Mouse (Mus musculus): ENCODE results near the gene Tshz2. TPM values are rescaled to one million over a fixed set of nuclear protein-coding genes. Genes with fewer than 3 reads are reported as not detected.
A peak's percentile ranks its signal among the peaks of the same experiment; 100 is the strongest.
"Not testable (repeated sequence)": the region's sequence is repeated elsewhere in the genome, so short reads cannot be mapped to it uniquely, and the experiment has no call there.

Gene Tshz2
- 10 to 100 TPM; 26.7 to 41.8 TPM for total RNA-seq (2021)

GRCm38 (mm10) chr2:169632338-169633151 lies at the start of gene Tshz2:
Gene Tshz2 (plus strand): TSS chr2:169633013.
- peak in 1 of 2 experiments; percentile 11 for DNase-seq (ENCODE audit: extremely low spot score in 1 of 2, low spot score in 1 of 2)

- DNase-seq (ENCODE audit: extremely low spot score in 1 of 2, low spot score in 1 of 2), result no peak
Measured at GRCm38 (mm10) chr2:169583476-169583875, 49.3 kb upstream of the Tshz2 start.

- no peak for DNase-seq (ENCODE audit: extremely low spot score in 1 of 2, low spot score in 1 of 2)
Measured at GRCm38 (mm10) chr2:169584745-169585456, 47.9 kb upstream of the Tshz2 start.

GRCm38 (mm10) chr2:169585631-169586285 lies 47.1 kb upstream of the Tshz2 start:
- DNase-seq (ENCODE audit: extremely low spot score in 1 of 2, low spot score in 1 of 2), result no peak

GRCm38 (mm10) chr2:169586688-169587087 lies 46.1 kb upstream of the Tshz2 start:
- DNase-seq (ENCODE audit: extremely low spot score in 1 of 2, low spot score in 1 of 2), result no peak

- DNase-seq (ENCODE audit: extremely low spot score in 1 of 2, low spot score in 1 of 2), result not testable (repeated sequence)
Measured at GRCm38 (mm10) chr2:169587645-169588044, 45.2 kb upstream of the Tshz2 start, which contains the start of gene Gm11011. Gene Gm11011 (minus strand): TSS chr2:169587745.

GRCm38 (mm10) chr2:169589697-169590096 lies 43.1 kb upstream of the Tshz2 start:
- no peak for DNase-seq (ENCODE audit: extremely low spot score in 1 of 2, low spot score in 1 of 2)

GRCm38 (mm10) chr2:169590412-169590811 lies 42.4 kb upstream of the Tshz2 start:
- no peak for DNase-seq (ENCODE audit: extremely low spot score in 1 of 2, low spot score in 1 of 2)

GRCm38 (mm10) chr2:169593742-169594141 lies 39.1 kb upstream of the Tshz2 start:
- DNase-seq (ENCODE audit: extremely low spot score in 1 of 2, low spot score in 1 of 2), result no peak

GRCm38 (mm10) chr2:169597357-169597756 lies 35.5 kb upstream of the Tshz2 start:
- DNase-seq (ENCODE audit: extremely low spot score in 1 of 2, low spot score in 1 of 2), result no peak

- DNase-seq (ENCODE audit: extremely low spot score in 1 of 2, low spot score in 1 of 2), result no peak
Measured at GRCm38 (mm10) chr2:169597971-169598370, 34.8 kb upstream of the Tshz2 start.

- DNase-seq (ENCODE audit: extremely low spot score in 1 of 2, low spot score in 1 of 2), result no peak
Measured at GRCm38 (mm10) chr2:169599591-169599990, 33.2 kb upstream of the Tshz2 start.

GRCm38 (mm10) chr2:169600163-169600562 lies 32.6 kb upstream of the Tshz2 start:
- DNase-seq (ENCODE audit: extremely low spot score in 1 of 2, low spot score in 1 of 2), result peak in 1 of 2 experiments; percentile 42

- no peak for DNase-seq (ENCODE audit: extremely low spot score in 1 of 2, low spot score in 1 of 2)
Measured at GRCm38 (mm10) chr2:169606901-169607678, 25.7 kb upstream of the Tshz2 start.

GRCm38 (mm10) chr2:169607787-169608186 lies 25.0 kb upstream of the Tshz2 start:
- no peak for DNase-seq (ENCODE audit: extremely low spot score in 1 of 2, low spot score in 1 of 2)

GRCm38 (mm10) chr2:169609956-169610355 lies 22.9 kb upstream of the Tshz2 start:
- DNase-seq (ENCODE audit: extremely low spot score in 1 of 2, low spot score in 1 of 2), result no peak

- no peak for DNase-seq (ENCODE audit: extremely low spot score in 1 of 2, low spot score in 1 of 2)
Measured at GRCm38 (mm10) chr2:169610882-169611281, 21.9 kb upstream of the Tshz2 start.

- no peak for DNase-seq (ENCODE audit: extremely low spot score in 1 of 2, low spot score in 1 of 2)
Measured at GRCm38 (mm10) chr2:169611557-169611956, 21.3 kb upstream of the Tshz2 start.

- no peak for DNase-seq (ENCODE audit: extremely low spot score in 1 of 2, low spot score in 1 of 2)
Measured at GRCm38 (mm10) chr2:169614683-169615082, 18.1 kb upstream of the Tshz2 start.

GRCm38 (mm10) chr2:169615998-169616397 lies 16.8 kb upstream of the Tshz2 start:
- no peak for DNase-seq (ENCODE audit: extremely low spot score in 1 of 2, low spot score in 1 of 2)
